Mouse (Mus musculus) liver, adult 2 months (tissue): Measurements from ENCODE around the gene Serpinb6b. TPM values are rescaled to one million over a fixed set of nuclear protein-coding genes. Genes with fewer than 3 reads are reported as not detected.

ENCODE experiments used
- DNase-seq: peaks from one replicate; pipeline ENCODE4 v3.0.0-alpha.2; 2011; ENCODE audit warnings: low read depth, low spot score; ENCODE audit errors: extremely low read depth
- H3K27ac ChIP-seq: fragments of 200-500 bp; replicated peaks from 2 replicates; pipeline ENCODE4 v1.5.1; 2012; ENCODE audit warnings: low read depth, mild to moderate bottlenecking, control low read depth, inconsistent platforms, low read length; ENCODE audit not compliant: insufficient read depth
- H3K27me3 ChIP-seq: fragments of 200-500 bp; 2 replicates; pipeline ENCODE4 v1.6.1; 2012; ENCODE audit warnings: mild to moderate bottlenecking, moderate library complexity, low read length, inconsistent platforms; ENCODE audit not compliant: control insufficient read depth, insufficient read depth
- H3K36me3 ChIP-seq: fragments of 200-500 bp; 2 replicates; pipeline ENCODE4 v1.6.1; 2012; ENCODE audit warnings: low read length, inconsistent platforms; ENCODE audit not compliant: control insufficient read depth, insufficient read depth
- H3K4me1 ChIP-seq: fragments of 200-500 bp; 2 replicates; pipeline ENCODE4 v1.6.1; 2011; ENCODE audit warnings: low read length; ENCODE audit not compliant: control insufficient read depth, insufficient read depth
- H3K4me3 ChIP-seq: fragments of 200-500 bp; 2 replicates; pipeline ENCODE4 v1.5.1; 2011; ENCODE audit warnings: low read depth, mild to moderate bottlenecking, control low read depth, low read length, moderate library complexity; ENCODE audit not compliant: insufficient read depth
- H3K79me2 ChIP-seq: fragments of 200-500 bp; 2 replicates; pipeline ENCODE4 v1.6.1; 2012; ENCODE audit warnings: inconsistent platforms, mild to moderate bottlenecking, low read length, moderate library complexity; ENCODE audit not compliant: control insufficient read depth, insufficient read depth
- H3K9ac ChIP-seq: fragments of 200-500 bp; 2 replicates; pipeline ENCODE4 v1.6.1; 2012; ENCODE audit warnings: low read depth, mild to moderate bottlenecking, control low read depth, inconsistent platforms, low read length
- CTCF ChIP-seq: fragments of 200-500 bp; IDR thresholded peaks from 2 replicates; pipeline ENCODE4 v1.5.1; 2011; ENCODE audit warnings: low read depth, low read length, control low read depth
- POLR2A ChIP-seq: fragments of 200-500 bp; IDR thresholded peaks from 2 replicates; pipeline ENCODE4 v1.6.1; 2011; ENCODE audit warnings: low read length, control low read depth; ENCODE audit not compliant: insufficient read depth; ENCODE audit errors: extremely low read depth
- WGBS: fragments of 180-500 bp; shearing (Covaris S2); methylation state at CpG from one replicate; pipeline ENCODE4 v1.1.7; 2018; 5-methylcytosine and 5-hydroxymethylcytosine counted together
- polyA plus RNA-seq: library from polyadenylated mRNA; depleted of rRNA; stranded (reverse); fragments of >200 nt; gene quantifications from 2 replicates; pipeline ENCODE4 v1.2.3, GENCODE M21; 2012
- total RNA-seq: library from RNA; depleted of rRNA; stranded (reverse); fragments of >200 nt; gene quantifications from 2 replicates; pipeline ENCODE4 v1.2.3, GENCODE M21; 2014

Gene Serpinb6b
- total and polyA plus RNA-seq, 2 experiments, result 0.33 to 2.7 TPM

DNA sequence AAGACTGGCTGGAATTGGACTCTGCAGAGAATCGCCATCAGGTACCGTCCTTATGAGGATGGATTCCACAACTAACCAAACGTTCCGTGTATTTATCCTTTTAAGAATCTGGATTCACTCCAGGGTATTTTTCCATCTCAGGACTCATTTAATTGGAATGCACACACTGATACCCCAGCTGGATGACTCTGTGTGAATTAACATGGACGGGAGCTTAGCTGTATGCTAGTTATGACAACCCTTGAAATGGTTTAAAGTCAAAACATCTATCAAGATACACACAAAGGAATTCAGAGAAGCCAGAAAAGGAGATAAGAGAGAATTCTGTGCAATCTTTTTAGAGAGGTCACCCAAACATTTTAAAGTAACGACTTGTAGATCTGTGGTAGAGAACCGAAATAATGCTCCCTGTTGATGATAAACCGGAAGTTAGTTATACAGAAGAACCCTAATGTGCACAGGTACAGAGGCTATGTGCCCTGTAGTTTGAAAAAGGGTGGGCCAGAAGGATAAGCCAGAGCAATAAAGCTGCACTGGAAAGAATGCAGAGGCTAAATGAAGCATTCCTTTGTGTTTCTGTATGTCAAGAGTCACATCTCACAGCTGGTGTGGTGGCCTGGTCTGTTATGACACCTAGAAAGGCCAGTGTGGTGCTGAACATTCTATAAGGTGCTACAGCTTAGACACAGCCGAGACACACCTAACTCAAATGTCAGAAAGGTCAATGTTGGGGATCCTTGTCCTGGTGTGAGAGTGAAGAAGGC is 837 bp upstream of the Serpinb6b start:
- no peaks in the 10 kb centered on the region for H3K27me3 ChIP-seq
- no peak overlapping the region for H3K27ac ChIP-seq
- TF ChIP-seq CTCF (no peak), POLR2A (no peak)
- H3K4me3 ChIP-seq, result no peak overlapping the region
- H3K79me2 ChIP-seq, result no peaks in the 10 kb centered on the region
- no peak for DNase-seq
- peaks cover 2% of the 10 kb centered on the region; the same call in 1 of the 2 replicates for H3K4me1 ChIP-seq
- no peaks in the 10 kb centered on the region for H3K36me3 ChIP-seq
- H3K9ac ChIP-seq, result no peak overlapping the region
- WGBS, result 78% methylated on average over 9 of the region's 9 CpGs

DNA sequence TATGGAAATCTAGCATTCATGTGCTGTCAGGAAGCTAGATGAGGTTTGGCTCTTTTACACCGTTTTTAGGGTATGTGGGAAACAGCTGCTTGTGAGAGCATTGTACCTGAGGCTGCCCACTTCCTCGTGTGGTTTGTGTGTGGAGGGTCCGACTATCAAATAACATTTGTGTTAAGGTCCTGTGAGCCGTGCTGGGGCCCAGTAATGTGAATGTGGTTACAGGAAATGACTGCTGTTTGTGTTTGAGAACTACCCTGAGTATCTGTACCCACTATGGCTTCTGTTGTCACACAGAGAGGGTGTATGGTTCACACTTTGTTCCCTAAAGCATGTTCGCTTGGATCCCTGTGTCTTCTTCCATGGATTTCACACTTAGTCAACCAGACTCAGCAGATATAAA is 1.1 kb downstream of the Serpinb6b start:
- no peak overlapping the region for H3K27ac ChIP-seq
- 65% methylated on average over 5 of the region's 5 CpGs for WGBS
- H3K9ac ChIP-seq, result no peak overlapping the region
- no peaks in the 10 kb centered on the region for H3K79me2 ChIP-seq
- no peak for DNase-seq
- no peak overlapping the region for H3K4me3 ChIP-seq
- H3K4me1 ChIP-seq, result peaks cover 11% of the 10 kb centered on the region
- no peaks in the 10 kb centered on the region for H3K36me3 ChIP-seq
- no peak for TF ChIP-seq POLR2A
- no peak for TF ChIP-seq CTCF
- H3K27me3 ChIP-seq, result no peaks in the 10 kb centered on the region

DNA sequence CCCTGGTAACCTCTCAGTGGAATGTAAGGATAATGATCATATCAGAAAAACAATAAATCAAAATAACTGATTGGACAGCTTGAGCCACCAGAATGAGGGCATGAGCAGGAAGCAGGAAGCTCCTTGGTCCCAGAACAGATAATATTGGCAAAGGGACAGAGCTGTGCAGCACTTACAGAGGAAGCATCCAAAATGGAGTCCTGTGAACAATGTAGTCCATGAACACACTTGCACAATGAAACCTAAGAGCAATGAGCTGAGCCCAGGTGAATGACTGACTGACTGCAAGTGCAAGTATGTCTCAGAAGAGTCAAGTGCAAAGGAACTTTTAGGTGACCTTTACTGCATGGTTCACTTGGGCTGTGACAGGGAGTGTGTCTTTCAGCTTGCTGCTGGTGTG is 2.2 kb downstream of the Serpinb6b start:
- H3K36me3 ChIP-seq, result no peaks in the 10 kb centered on the region
- no peaks in the 10 kb centered on the region for H3K27me3 ChIP-seq
- peaks cover 11% of the 10 kb centered on the region for H3K4me1 ChIP-seq
- no peaks in the 10 kb centered on the region for H3K79me2 ChIP-seq
- TF ChIP-seq CTCF (no peak), POLR2A (no peak)
- no peak overlapping the region for H3K4me3 ChIP-seq
- no peak for DNase-seq
- no peak overlapping the region for H3K27ac ChIP-seq
- no peak overlapping the region for H3K9ac ChIP-seq

DNA sequence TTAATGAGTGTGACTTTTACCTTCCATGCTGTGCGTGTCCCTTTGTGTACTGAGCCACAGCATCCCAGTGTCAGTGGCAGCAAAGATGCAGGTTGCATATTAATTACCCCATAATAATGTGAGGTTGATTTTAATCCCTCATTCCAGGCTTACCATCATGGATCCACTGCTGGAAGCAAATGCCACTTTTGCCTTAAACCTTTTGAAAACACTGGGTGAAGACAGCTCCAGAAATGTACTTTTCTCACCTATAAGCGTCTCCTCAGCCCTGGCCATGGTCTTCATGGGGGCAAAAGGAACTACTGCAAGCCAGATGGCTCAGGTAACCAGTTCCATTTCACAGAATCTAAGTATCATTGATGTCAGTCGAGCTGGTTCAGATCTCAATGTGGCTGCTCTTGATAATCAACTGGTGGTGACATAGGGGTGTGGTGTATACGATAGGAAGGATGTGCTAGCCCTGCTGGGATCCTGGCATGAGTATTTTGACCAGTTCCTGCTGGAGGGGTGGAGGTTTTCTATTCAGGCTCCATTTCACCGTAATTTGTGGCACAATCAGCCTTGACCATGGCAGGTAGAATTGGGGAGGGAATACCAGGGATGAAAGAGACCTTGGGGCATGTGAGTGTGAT is 3.5 kb downstream of the Serpinb6b start:
- H3K4me1 ChIP-seq, result peaks cover 11% of the 10 kb centered on the region
- H3K27ac ChIP-seq, result no peak overlapping the region
- H3K4me3 ChIP-seq, result no peak overlapping the region
- TF ChIP-seq CTCF (no peak), POLR2A (no peak)
- H3K36me3 ChIP-seq, result no peaks in the 10 kb centered on the region
- no peaks in the 10 kb centered on the region for H3K79me2 ChIP-seq
- no peak for DNase-seq
- WGBS, result 82% methylated on average over 5 of the region's 5 CpGs
- no peaks in the 10 kb centered on the region for H3K27me3 ChIP-seq
- no peak overlapping the region for H3K9ac ChIP-seq

DNA sequence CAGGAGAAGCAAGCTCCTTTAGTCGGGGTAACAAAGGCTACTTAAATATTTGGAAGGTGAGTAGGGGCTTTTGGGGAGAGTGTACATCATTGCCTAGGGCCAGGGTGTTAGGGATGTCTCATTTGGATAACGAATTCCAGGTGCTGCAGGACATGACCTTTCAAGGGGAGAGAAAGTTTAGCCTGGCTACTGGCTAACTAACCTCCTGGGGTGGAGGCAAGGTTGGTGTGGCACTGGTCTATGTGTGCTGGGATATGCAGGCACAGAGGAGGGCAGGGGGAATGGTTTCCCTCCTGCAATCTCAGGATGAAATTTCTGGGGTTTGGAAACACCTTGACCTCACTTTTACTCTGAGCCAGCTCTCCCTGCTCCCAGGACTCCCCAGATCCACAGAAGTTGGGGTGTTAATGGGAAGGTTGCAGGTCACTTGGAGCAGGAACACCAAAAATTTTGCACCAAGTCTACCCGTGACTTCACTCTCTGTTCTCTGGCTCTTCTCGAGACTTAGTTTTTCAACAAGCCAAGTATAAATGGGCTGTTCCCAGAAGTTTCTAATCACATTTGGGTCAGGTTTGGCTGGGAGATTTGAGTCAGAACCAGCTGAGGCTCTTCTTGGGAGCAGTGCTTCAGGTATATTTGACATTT is 4.1 kb downstream of the Serpinb6b start:
- Histone ChIP-seq H3K4me1 (peaks cover 11% of the 10 kb centered on the region), H3K36me3 (no peaks in the 10 kb centered on the region), H3K9ac (no peak overlapping the region), H3K27me3 (no peaks in the 10 kb centered on the region), H3K27ac (peak overlapping the region; percentile 61), H3K4me3 (no peak overlapping the region), H3K79me2 (no peaks in the 10 kb centered on the region)
- TF ChIP-seq POLR2A, result no peak
- no peak for TF ChIP-seq CTCF
- DNase-seq, result no peak
- 53% methylated on average over 4 of the region's 4 CpGs for WGBS

DNA sequence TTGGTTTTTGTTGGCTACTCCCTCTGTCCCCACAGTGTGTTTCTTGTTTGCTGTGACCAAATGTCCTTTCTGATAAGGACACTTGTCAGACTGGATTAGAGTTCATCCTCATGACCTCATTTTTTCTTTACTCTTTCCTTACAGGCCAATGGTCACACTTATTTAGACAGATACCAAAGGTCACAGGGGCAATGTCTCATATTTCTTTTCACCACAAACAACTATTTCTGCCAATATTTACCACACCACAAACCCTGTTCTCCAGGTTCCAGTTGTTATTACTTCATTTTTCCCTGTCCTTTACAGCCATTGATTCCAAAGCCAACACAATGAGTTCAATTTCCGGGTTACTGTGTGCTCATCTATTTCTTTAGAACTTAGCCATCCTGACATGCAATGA is 4.6 kb downstream of the Serpinb6b start:
- no peak for TF ChIP-seq CTCF
- TF ChIP-seq POLR2A, result no peak
- Histone ChIP-seq H3K27me3 (no peaks in the 10 kb centered on the region), H3K27ac (peak overlapping the region; percentile 61), H3K79me2 (no peaks in the 10 kb centered on the region), H3K4me3 (no peak overlapping the region), H3K36me3 (no peaks in the 10 kb centered on the region), H3K4me1 (peaks cover 11% of the 10 kb centered on the region), H3K9ac (no peak overlapping the region)
- 31% methylated on average over 1 of the region's 1 CpGs for WGBS
- peak; percentile 96 for DNase-seq
